Mouse (Mus musculus): ENCODE results near the gene Erbb3. TPM values are rescaled to one million over a fixed set of nuclear protein-coding genes. Genes with fewer than 3 reads are reported as not detected.

Erbb3 gene
- polyA plus RNA-seq, 1 experiment from 2014 or later = 22.3 TPM

- 89% methylated on average over 16 of the region's 16 CpGs for WGBS
- Histone ChIP-seq H3K4me1 (replicated peaks; ENCODE audit: control insufficient read depth, insufficient read depth, low read length) (no peaks in the 10 kb centered on the region), H3K4me3 (ENCODE audit: low read depth, low read length) (no peak overlapping the region), H3K9me3 (ENCODE audit: control insufficient read depth) (no peaks in the 10 kb centered on the region), H3K36me3 (ENCODE audit: control insufficient read depth, insufficient read depth) (peaks cover 58% of the 10 kb centered on the region), H3K27ac (ENCODE audit: low read depth, low read length) (no peak overlapping the region), H3K4me2 (replicated peaks; ENCODE audit: low read depth) (no peak overlapping the region), H3K27me3 (replicated peaks; ENCODE audit: control insufficient read depth, insufficient read depth, low read length) (no peaks in the 10 kb centered on the region), H3K9ac (ENCODE audit: low read depth, low read length) (no peak overlapping the region)
- ATAC-seq = no peak
- no peak for TF ChIP-seq CTCF (IDR thresholded peaks at IDR 0.05; ENCODE audit: low read depth)
These were observed 68.9 kb downstream of the Erbb3 start for GRCm38 (mm10) chr10:128520591-128520990.

DNA sequence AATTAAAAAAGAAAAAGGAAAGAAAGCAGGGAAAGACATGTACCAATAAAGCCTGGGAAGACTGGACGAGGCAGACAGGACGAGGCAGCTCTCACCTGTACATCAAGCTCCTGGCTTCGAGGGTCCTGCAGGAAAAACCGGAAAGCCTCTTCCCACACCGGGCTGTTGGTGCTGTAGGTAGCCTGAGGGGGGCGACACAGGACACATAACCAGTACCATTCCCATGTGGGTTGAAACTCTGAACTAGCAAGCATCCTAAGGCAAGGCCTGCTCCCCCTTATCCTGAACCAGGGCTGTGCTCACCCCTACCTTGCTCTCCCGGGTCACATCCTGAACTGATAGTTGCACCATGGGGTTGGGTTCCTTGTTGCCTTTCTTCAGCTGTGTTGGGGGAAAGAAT lies 70.6 kb downstream of the Erbb3 start:
- Histone ChIP-seq H3K27me3 (replicated peaks; ENCODE audit: control insufficient read depth, insufficient read depth, low read length) (no peaks in the 10 kb centered on the region), H3K9me3 (ENCODE audit: control insufficient read depth) (no peaks in the 10 kb centered on the region), H3K4me3 (ENCODE audit: low read depth, low read length) (no peak overlapping the region), H3K4me2 (replicated peaks; ENCODE audit: low read depth) (no peak overlapping the region), H3K36me3 (ENCODE audit: control insufficient read depth, insufficient read depth) (peaks cover 64% of the 10 kb centered on the region), H3K27ac (ENCODE audit: low read depth, low read length) (no peak overlapping the region), H3K4me1 (replicated peaks; ENCODE audit: control insufficient read depth, insufficient read depth, low read length) (no peaks in the 10 kb centered on the region), H3K9ac (ENCODE audit: low read depth, low read length) (no peak overlapping the region)
- 79% methylated on average over 7 of the region's 7 CpGs for WGBS
- peak; percentile 75 for TF ChIP-seq CTCF (IDR thresholded peaks at IDR 0.05; ENCODE audit: low read depth)
- no peak for ATAC-seq

Small RNA genes within 50 kb of the gene (microRNA-seq; reads per million reads assigned to microRNA genes)
- gene Gm47275 = not detected
- not detected for gene Mir6917

Other genes starting within 250 kb of the Erbb3 start
- 21.1 and 22.3 TPM in 2 replicates for gene Coq10a, start 220.7 kb downstream of the Erbb3 start, polyA plus RNA-seq (2015; fragmentation: Nextera tagmentation; extraction: Ambion mirVana)
- gene Ankrd52, start 212.5 kb downstream of the Erbb3 start, polyA plus RNA-seq (2015; fragmentation: Nextera tagmentation; extraction: Ambion mirVana) = 4.0 and 4.9 TPM in 2 replicates
- 109 and 114 TPM in 2 replicates for gene Slc39a5, start 188.4 kb downstream of the Erbb3 start, polyA plus RNA-seq (2015; fragmentation: Nextera tagmentation; extraction: Ambion mirVana)
- 79.2 and 82.5 TPM in 2 replicates for gene Nabp2, start 178.2 kb downstream of the Erbb3 start, polyA plus RNA-seq (2015; fragmentation: Nextera tagmentation; extraction: Ambion mirVana)
- gene Rnf41, start 178.0 kb downstream of the Erbb3 start, polyA plus RNA-seq (2015; fragmentation: Nextera tagmentation; extraction: Ambion mirVana) = 29.1 and 33.1 TPM in 2 replicates
- 31.1 and 31.6 TPM in 2 replicates for gene Smarcc2, start 130.4 kb downstream of the Erbb3 start, polyA plus RNA-seq (2015; fragmentation: Nextera tagmentation; extraction: Ambion mirVana)
- 2,493 and 2,543 TPM in 2 replicates for gene Myl6, start 95.5 kb downstream of the Erbb3 start, polyA plus RNA-seq (2015; fragmentation: Nextera tagmentation; extraction: Ambion mirVana)
- gene Myl6b, start 91.0 kb downstream of the Erbb3 start, polyA plus RNA-seq (2015; fragmentation: Nextera tagmentation; extraction: Ambion mirVana) = 1.3 and 1.8 TPM in 2 replicates
- gene Esyt1, start 63.8 kb downstream of the Erbb3 start, polyA plus RNA-seq (2015; fragmentation: Nextera tagmentation; extraction: Ambion mirVana) = 11.7 and 12.5 TPM in 2 replicates
- 10.0 and 10.4 TPM in 2 replicates for gene Zc3h10, start 41.9 kb downstream of the Erbb3 start, polyA plus RNA-seq (2015; fragmentation: Nextera tagmentation; extraction: Ambion mirVana)
- 2,426 and 2,428 TPM in 2 replicates for gene Rpl41, start 40.3 kb downstream of the Erbb3 start, polyA plus RNA-seq (2015; fragmentation: Nextera tagmentation; extraction: Ambion mirVana)
- 65.3 and 66.8 TPM in 2 replicates for gene Pa2g4, start 23.7 kb downstream of the Erbb3 start, polyA plus RNA-seq (2015; fragmentation: Nextera tagmentation; extraction: Ambion mirVana)
- 519 and 548 TPM in 2 replicates for gene Rps26, start 37.1 kb upstream of the Erbb3 start, polyA plus RNA-seq (2015; fragmentation: Nextera tagmentation; extraction: Ambion mirVana)
- 0.95 and 1.7 TPM in 2 replicates for gene Ikzf4, start 56.3 kb upstream of the Erbb3 start, polyA plus RNA-seq (2015; fragmentation: Nextera tagmentation; extraction: Ambion mirVana)
- 5.1 and 5.4 TPM in 2 replicates for gene Suox, start 84.4 kb upstream of the Erbb3 start, polyA plus RNA-seq (2015; fragmentation: Nextera tagmentation; extraction: Ambion mirVana)
- gene Rab5b, start 106.6 kb upstream of the Erbb3 start, polyA plus RNA-seq (2015; fragmentation: Nextera tagmentation; extraction: Ambion mirVana) = 35.9 and 37.8 TPM in 2 replicates
- 0.55 and 0.86 TPM in 2 replicates for gene Pmel, start 114.5 kb upstream of the Erbb3 start, polyA plus RNA-seq (2015; fragmentation: Nextera tagmentation; extraction: Ambion mirVana)
- 23.3 and 24.1 TPM in 2 replicates for gene Cdk2, start 115.4 kb upstream of the Erbb3 start, polyA plus RNA-seq (2015; fragmentation: Nextera tagmentation; extraction: Ambion mirVana)
- gene Dgka, start 155.2 kb upstream of the Erbb3 start, polyA plus RNA-seq (2015; fragmentation: Nextera tagmentation; extraction: Ambion mirVana) = 7.1 and 8.2 TPM in 2 replicates
- 22.3 and 22.7 TPM in 2 replicates for gene Pym1, start 158.2 kb upstream of the Erbb3 start, polyA plus RNA-seq (2015; fragmentation: Nextera tagmentation; extraction: Ambion mirVana)
- 0.97 and 1.4 TPM in 2 replicates for gene Mmp19, start 201.3 kb upstream of the Erbb3 start, polyA plus RNA-seq (2015; fragmentation: Nextera tagmentation; extraction: Ambion mirVana)
- 28.2 and 31.8 TPM in 2 replicates for gene Dnajc14, start 214.4 kb upstream of the Erbb3 start, polyA plus RNA-seq (2015; fragmentation: Nextera tagmentation; extraction: Ambion mirVana)
- 5.1 and 5.7 TPM in 2 replicates for gene Tmem198b, start 214.7 kb upstream of the Erbb3 start, polyA plus RNA-seq (2015; fragmentation: Nextera tagmentation; extraction: Ambion mirVana)
- gene Sarnp, start 227.7 kb upstream of the Erbb3 start, polyA plus RNA-seq (2015; fragmentation: Nextera tagmentation; extraction: Ambion mirVana) = 90.3 and 92.1 TPM in 2 replicates
- gene Ormdl2, start 232.0 kb upstream of the Erbb3 start, polyA plus RNA-seq (2015; fragmentation: Nextera tagmentation; extraction: Ambion mirVana) = 70.2 and 70.4 TPM in 2 replicates